Mouse (Mus musculus) kidney, adult 2 months (tissue): ENCODE results near the gene Ncoa1. TPM values are rescaled to one million over a fixed set of nuclear protein-coding genes. Genes with fewer than 3 reads are reported as not detected.

Source experiments
- DNase-seq: peaks from one replicate; pipeline ENCODE4 v3.0.0; 2021
- H3K27ac ChIP-seq: fragments of 200-500 bp; 2 replicates; pipeline ENCODE4 v1.5.1; 2012; ENCODE audit warnings: low read depth, low read length, control low read depth, inconsistent platforms; ENCODE audit not compliant: insufficient read depth
- H3K27me3 ChIP-seq: fragments of 200-500 bp; replicated peaks from 2 replicates; pipeline ENCODE4 v1.6.1; 2012; ENCODE audit warnings: mild to moderate bottlenecking, moderate library complexity, low read length, inconsistent platforms; ENCODE audit not compliant: control insufficient read depth, insufficient read depth
- H3K36me3 ChIP-seq: fragments of 200-500 bp; 2 replicates; pipeline ENCODE4 v1.6.1; 2012; ENCODE audit warnings: mild to moderate bottlenecking, moderate library complexity, low read length, inconsistent platforms; ENCODE audit not compliant: control insufficient read depth, insufficient read depth
- H3K4me1 ChIP-seq: fragments of 200-500 bp; 2 replicates; pipeline ENCODE4 v1.6.1; 2011; ENCODE audit warnings: low read length; ENCODE audit not compliant: control insufficient read depth, insufficient read depth
- H3K4me3 ChIP-seq: fragments of 200-500 bp; 2 replicates; pipeline ENCODE4 v1.5.1; 2011; ENCODE audit warnings: mild to moderate bottlenecking, low read depth, low read length, control low read depth; ENCODE audit not compliant: insufficient read depth
- CTCF ChIP-seq: fragments of 200-500 bp; conservative IDR thresholded peaks from 2 replicates; pipeline ENCODE4 v1.5.1; 2011; ENCODE audit warnings: low read depth, mild to moderate bottlenecking, control low read depth, low read length, moderate library complexity, mixed read lengths; ENCODE audit not compliant: insufficient read depth, insufficient read length
- POLR2A ChIP-seq: fragments of 200-500 bp; IDR thresholded peaks from one replicate; pipeline ENCODE4 v1.6.1; 2011; ENCODE audit warnings: low read depth, low read length, control low read depth
- WGBS: fragments of 180-500 bp; shearing (Covaris S2); methylation state at CpG from one replicate; pipeline ENCODE4 v1.1.7; 2018; 5-methylcytosine and 5-hydroxymethylcytosine counted together
- polyA plus RNA-seq: library from polyadenylated mRNA; depleted of rRNA; stranded (reverse); fragments of >200 nt; gene quantifications from 2 replicates; pipeline ENCODE4 v1.2.3, GENCODE M21; 2012; rRNA removed

Gene Ncoa1
- polyA plus RNA-seq, 1 experiment, result 20.1 TPM

DNA sequence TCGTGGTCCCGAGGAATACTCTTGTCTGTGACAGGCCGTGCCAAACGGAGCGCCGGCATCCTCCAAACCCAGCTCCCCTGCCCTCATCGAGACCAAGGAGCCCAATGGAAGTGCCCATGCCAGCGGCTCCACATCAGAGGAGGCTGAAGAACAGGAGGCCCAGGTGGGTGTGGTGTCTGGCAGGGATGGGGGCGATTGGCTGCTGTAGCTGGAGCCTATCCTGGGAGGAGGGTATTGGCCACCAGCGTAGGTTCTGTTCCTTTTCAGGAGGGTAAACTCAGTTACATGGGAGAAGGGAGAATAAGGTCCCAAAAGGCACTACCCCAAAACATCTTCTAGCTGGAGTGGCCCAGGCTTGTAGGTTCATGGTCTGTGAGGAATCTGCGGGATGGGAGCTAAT lies 277.7 kb downstream of the Ncoa1 start:
- no peaks in the 10 kb centered on the region for H3K4me1 ChIP-seq
- H3K27me3 ChIP-seq, result no peaks in the 10 kb centered on the region
- 95% methylated on average over 11 of the region's 11 CpGs for WGBS
- no peak for TF ChIP-seq CTCF
- TF ChIP-seq POLR2A, result no peak
- no peak for DNase-seq
- no peak overlapping the region for H3K4me3 ChIP-seq
- H3K27ac ChIP-seq, result no peak overlapping the region
- no peaks in the 10 kb centered on the region for H3K36me3 ChIP-seq

DNA sequence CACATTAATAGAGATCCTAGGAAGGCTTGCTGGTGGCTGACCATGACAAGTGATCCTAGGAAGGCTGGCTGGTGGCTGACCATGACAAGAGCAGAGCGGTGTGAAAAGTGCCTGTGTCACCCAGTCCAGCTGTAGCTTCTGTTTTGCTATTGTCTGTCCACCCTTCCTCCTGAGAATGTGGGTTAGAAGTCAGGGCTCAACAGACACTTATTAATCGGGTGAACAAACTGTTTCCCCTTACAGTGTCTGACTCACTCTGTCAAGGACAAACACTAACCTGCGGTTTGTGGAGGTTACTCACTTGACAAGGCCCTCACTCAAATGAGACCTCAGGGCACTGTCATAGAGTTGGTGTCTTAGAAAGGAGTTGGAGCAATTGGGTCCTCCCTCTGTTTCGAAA lies 278.3 kb downstream of the Ncoa1 start:
- 82% methylated on average over 4 of the region's 4 CpGs for WGBS
- Histone ChIP-seq H3K27ac (no peak overlapping the region), H3K4me1 (no peaks in the 10 kb centered on the region), H3K4me3 (no peak overlapping the region), H3K27me3 (no peaks in the 10 kb centered on the region), H3K36me3 (no peaks in the 10 kb centered on the region)
- TF ChIP-seq CTCF (no peak), POLR2A (no peak)
- no peak for DNase-seq

Other genes with a start within 250 kb of the Ncoa1 start
- 4.2 and 4.6 TPM in 2 replicates for gene Ptrhd1, start 243.2 kb downstream of the Ncoa1 start, polyA plus RNA-seq
- 6.1 and 6.4 TPM in 2 replicates for gene Cenpo, start 242.9 kb downstream of the Ncoa1 start, polyA plus RNA-seq
- 29.5 and 35.4 TPM in 2 replicates for gene Itsn2, start 115.5 kb upstream of the Ncoa1 start, polyA plus RNA-seq
- gene Gm3625, start 115.7 kb upstream of the Ncoa1 start, polyA plus RNA-seq, result not detected in 2 replicates